Mouse (Mus musculus) heart, embryonic 12.5 days (tissue): ENCODE results near the gene Tspyl4. TPM values are rescaled to one million over a fixed set of nuclear protein-coding genes. Genes with fewer than 3 reads are reported as not detected.
"Not testable (repeated sequence)": the region's sequence is repeated elsewhere in the genome, so short reads cannot be mapped to it uniquely, and the experiment has no call there.

Experiments used
- ATAC-seq: fragments of 200-750 bp; cut with Nextera tagmentation; 2 replicates; pipeline ENCODE4 v1.8.0; 2017; ENCODE audit warnings: moderate TSS enrichment, moderate library complexity; ENCODE audit not compliant: insufficient number of reproducible peaks, low FRiP score
- H3K27ac ChIP-seq: fragments of 300-500 bp; sonication (generic); 2 replicates; pipeline ENCODE4 v1.5.1; 2016; ENCODE audit warnings: mild to moderate bottlenecking, moderate library complexity; ENCODE audit not compliant: poor library complexity, severe bottlenecking
- H3K27me3 ChIP-seq: fragments of 300-500 bp; sonication (generic); replicated peaks from 2 replicates; pipeline ENCODE4 v1.6.1; 2016; ENCODE audit warnings: mild to moderate bottlenecking, moderate library complexity
- H3K36me3 ChIP-seq: fragments of 300-500 bp; sonication (generic); 2 replicates; pipeline ENCODE4 v1.6.1; 2016; ENCODE audit warnings: mild to moderate bottlenecking, moderate library complexity
- H3K4me1 ChIP-seq: fragments of 300-500 bp; sonication (generic); replicated peaks from 2 replicates; pipeline ENCODE4 v1.6.1; 2016; ENCODE audit warnings: mild to moderate bottlenecking
- H3K4me2 ChIP-seq: fragments of 300-500 bp; sonication (generic); 2 replicates; pipeline ENCODE4 v1.6.1; 2016; ENCODE audit warnings: mild to moderate bottlenecking, moderate library complexity
- H3K4me3 ChIP-seq: fragments of 300-500 bp; sonication (generic); 2 replicates; pipeline ENCODE4 v1.5.1; 2016; ENCODE audit warnings: mild to moderate bottlenecking
- H3K9ac ChIP-seq: fragments of 300-500 bp; sonication (generic); 2 replicates; pipeline ENCODE4 v1.6.1; 2016; ENCODE audit warnings: mild to moderate bottlenecking, moderate library complexity
- H3K9me3 ChIP-seq: fragments of 300-500 bp; sonication (generic); replicated peaks from 2 replicates; pipeline ENCODE4 v1.6.1; 2016; ENCODE audit warnings: mild to moderate bottlenecking, moderate library complexity
- WGBS: fragments of 180-500 bp; shearing (Covaris S2); methylation state at CpG from one replicate; pipeline ENCODE4 v1.1.7; 2016; 5-methylcytosine and 5-hydroxymethylcytosine counted together
- polyA plus RNA-seq: library from polyadenylated mRNA; unstranded; fragments of >200 nt; fragmentation: Nextera tagmentation; extraction: Ambion mirVana; gene quantifications from 2 replicates; pipeline ENCODE4 v1.2.1, GENCODE M21; 2016

Gene Tspyl4
- polyA plus RNA-seq: 25.6 and 27.5 TPM in 2 replicates

- WGBS: under 1% methylated on average over 38 of the region's 38 CpGs
- Histone ChIP-seq H3K36me3 (no peaks in the 10 kb centered on the region), H3K9ac (peak within 1 kb of the TSS; percentile 84), H3K4me1 (peaks cover 37% of the 10 kb centered on the region), H3K27me3 (no peaks in the 10 kb centered on the region), H3K27ac (peak within 1 kb of the TSS; percentile 79), H3K9me3 (no peaks in the 10 kb centered on the region), H3K4me2 (peak within 1 kb of the TSS; percentile 96), H3K4me3 (peak within 1 kb of the TSS; percentile 88)
- ATAC-seq: peak; percentile 95
Measured at GRCm38 (mm10) chr10:34297299-34297979, at the start of gene Tspyl4. Gene Tspyl4 (plus strand): TSS chr10:34297442.

DNA sequence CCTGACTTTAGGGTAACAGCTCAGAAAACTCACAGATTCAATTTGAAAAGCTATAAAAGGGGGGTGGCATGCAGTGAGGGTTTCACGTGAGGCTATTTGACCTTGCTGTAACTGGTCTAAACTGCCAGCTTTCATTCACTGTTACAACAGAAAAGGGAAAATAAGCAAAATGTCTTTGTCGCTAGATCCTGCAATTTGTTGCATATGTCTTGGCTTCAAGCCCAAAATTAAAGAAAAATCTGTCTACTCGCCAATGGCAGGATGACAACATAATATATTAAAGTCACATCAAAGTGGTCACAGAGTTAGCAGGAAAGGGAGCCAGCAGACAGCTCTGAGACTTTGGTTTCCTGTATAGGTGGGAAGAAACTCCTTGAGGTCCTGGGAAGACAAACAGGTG lies 49.5 kb upstream of the Tspyl4 start:
- Histone ChIP-seq H3K27ac (no peak overlapping the region), H3K9ac (no peak overlapping the region), H3K4me3 (no peak overlapping the region), H3K36me3 (no peaks in the 10 kb centered on the region), H3K9me3 (no peaks in the 10 kb centered on the region), H3K27me3 (no peaks in the 10 kb centered on the region), H3K4me2 (no peak overlapping the region), H3K4me1 (no peaks in the 10 kb centered on the region)
- WGBS: 63% methylated on average over 3 of the region's 3 CpGs
- no peak for ATAC-seq

DNA sequence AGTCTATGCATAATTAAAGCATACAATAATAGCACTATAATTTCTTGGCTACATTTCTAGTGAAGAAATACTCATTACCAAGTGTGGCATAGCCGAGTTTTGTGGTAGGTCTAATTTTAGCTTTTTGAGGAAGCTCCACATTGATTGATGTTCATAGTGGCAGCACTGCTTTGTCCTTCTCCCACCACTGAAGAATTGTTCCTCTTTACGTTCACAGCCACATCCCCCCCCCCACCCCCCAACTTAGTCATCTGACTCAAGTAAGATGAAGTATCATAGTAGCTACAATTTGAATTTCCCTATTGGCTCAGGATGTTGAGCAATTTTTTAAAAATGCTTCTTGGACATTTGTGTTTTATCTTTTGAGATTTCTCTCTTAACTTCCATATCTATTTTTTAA lies 47.6 kb upstream of the Tspyl4 start:
- Histone ChIP-seq H3K27ac (no peak overlapping the region), H3K4me2 (no peak overlapping the region), H3K9ac (no peak overlapping the region), H3K4me3 (no peak overlapping the region), H3K9me3 (no peaks in the 10 kb centered on the region), H3K36me3 (no peaks in the 10 kb centered on the region), H3K27me3 (no peaks in the 10 kb centered on the region), H3K4me1 (no peaks in the 10 kb centered on the region)
- no peak for ATAC-seq
- WGBS: 51% methylated on average over 2 of the region's 2 CpGs

GRCm38 (mm10) chr10:34252833-34253232 lies 44.4 kb upstream of the Tspyl4 start:
- 86% methylated on average over 9 of the region's 9 CpGs for WGBS
- not testable (repeated sequence) for H3K4me1 ChIP-seq, ATAC-seq, H3K9ac ChIP-seq, H3K4me3 ChIP-seq, H3K4me2 ChIP-seq, H3K9me3 ChIP-seq, H3K36me3 ChIP-seq, H3K27ac ChIP-seq, H3K27me3 ChIP-seq

GRCm38 (mm10) chr10:34265106-34265505 lies 32.1 kb upstream of the Tspyl4 start:
- no peak for ATAC-seq
- WGBS: 84% methylated on average over 4 of the region's 4 CpGs

GRCm38 (mm10) chr10:34267312-34268070 lies 29.8 kb upstream of the Tspyl4 start:
- no peaks in the 10 kb centered on the region for H3K27me3 ChIP-seq
- WGBS: 63% methylated on average over 5 of the region's 5 CpGs
- no peak for ATAC-seq
- 0 out of 2 replicates have a peak, but pooled peaks cover 3% of the 10 kb centered on the region for H3K4me1 ChIP-seq
- no peak overlapping the region for H3K4me3 ChIP-seq
- no peaks in the 10 kb centered on the region for H3K9me3 ChIP-seq
- H3K4me2 ChIP-seq: no peak overlapping the region
- H3K27ac ChIP-seq: no peak overlapping the region
- H3K36me3 ChIP-seq: no peaks in the 10 kb centered on the region
- no peak overlapping the region for H3K9ac ChIP-seq

More at GRCm38 (mm10) chr10:34265106-34265505, 32.1 kb upstream of the Tspyl4 start:
- no peaks in the 10 kb centered on the region for H3K36me3 ChIP-seq
- no peak overlapping the region for H3K27ac ChIP-seq
- H3K4me2 ChIP-seq: no peak overlapping the region
- H3K27me3 ChIP-seq: no peaks in the 10 kb centered on the region
- H3K4me3 ChIP-seq: no peak overlapping the region
- H3K9ac ChIP-seq: no peak overlapping the region
- H3K4me1 ChIP-seq: no peaks in the 10 kb centered on the region
- no peaks in the 10 kb centered on the region for H3K9me3 ChIP-seq

- Histone ChIP-seq H3K27me3 (no peaks in the 10 kb centered on the region), H3K4me3 (no peak overlapping the region), H3K9ac (no peak overlapping the region), H3K27ac (peak overlapping the region; percentile 48; the same call in 1 of the 2 replicates), H3K36me3 (no peaks in the 10 kb centered on the region), H3K9me3 (no peaks in the 10 kb centered on the region), H3K4me1 (0 out of 2 replicates have a peak, but pooled peaks cover 3% of the 10 kb centered on the region), H3K4me2 (no peak overlapping the region)
- ATAC-seq: peak; percentile 57
- 42% methylated on average over 7 of the region's 7 CpGs for WGBS
Measured at GRCm38 (mm10) chr10:34271681-34272080, 25.6 kb upstream of the Tspyl4 start.

DNA sequence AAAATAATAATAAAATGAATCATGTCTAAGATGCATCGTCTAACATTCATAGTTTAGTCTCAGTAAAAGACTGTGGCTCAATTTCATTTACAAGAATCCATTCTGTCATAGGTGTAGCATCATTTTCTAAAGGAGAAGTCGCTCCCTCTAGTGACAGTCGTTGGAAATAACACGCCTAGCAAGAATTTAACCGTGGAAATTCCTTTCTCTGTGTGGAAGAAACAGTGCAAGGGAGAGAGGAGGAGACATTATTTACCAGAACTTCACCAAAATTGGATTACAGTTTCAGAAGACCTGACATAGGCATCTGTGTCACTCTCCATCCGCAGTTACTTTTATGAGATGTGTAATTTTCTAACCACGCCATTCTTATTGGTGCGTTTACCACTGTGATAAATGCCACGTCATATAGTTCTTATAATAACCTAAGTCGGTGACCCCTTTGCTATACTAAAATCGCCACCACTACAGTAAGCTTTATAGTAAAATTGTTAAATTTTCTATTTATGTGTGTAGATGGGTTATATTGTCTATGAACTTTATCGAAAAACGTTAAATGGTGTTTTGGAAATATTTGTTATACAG lies 16.6 kb upstream of the Tspyl4 start:
- Histone ChIP-seq H3K27me3 (0 out of 2 replicates have a peak, but pooled peaks cover 3% of the 10 kb centered on the region), H3K27ac (no peak overlapping the region), H3K9ac (no peak overlapping the region), H3K9me3 (no peaks in the 10 kb centered on the region), H3K4me3 (0 out of 2 replicates have a peak overlapping the region, but pooled peaks have one; percentile 17), H3K4me1 (peaks cover 13% of the 10 kb centered on the region), H3K4me2 (peak overlapping the region; percentile 55), H3K36me3 (no peaks in the 10 kb centered on the region)
- ATAC-seq: no peak
- WGBS: 29% methylated on average over 13 of the region's 13 CpGs

DNA sequence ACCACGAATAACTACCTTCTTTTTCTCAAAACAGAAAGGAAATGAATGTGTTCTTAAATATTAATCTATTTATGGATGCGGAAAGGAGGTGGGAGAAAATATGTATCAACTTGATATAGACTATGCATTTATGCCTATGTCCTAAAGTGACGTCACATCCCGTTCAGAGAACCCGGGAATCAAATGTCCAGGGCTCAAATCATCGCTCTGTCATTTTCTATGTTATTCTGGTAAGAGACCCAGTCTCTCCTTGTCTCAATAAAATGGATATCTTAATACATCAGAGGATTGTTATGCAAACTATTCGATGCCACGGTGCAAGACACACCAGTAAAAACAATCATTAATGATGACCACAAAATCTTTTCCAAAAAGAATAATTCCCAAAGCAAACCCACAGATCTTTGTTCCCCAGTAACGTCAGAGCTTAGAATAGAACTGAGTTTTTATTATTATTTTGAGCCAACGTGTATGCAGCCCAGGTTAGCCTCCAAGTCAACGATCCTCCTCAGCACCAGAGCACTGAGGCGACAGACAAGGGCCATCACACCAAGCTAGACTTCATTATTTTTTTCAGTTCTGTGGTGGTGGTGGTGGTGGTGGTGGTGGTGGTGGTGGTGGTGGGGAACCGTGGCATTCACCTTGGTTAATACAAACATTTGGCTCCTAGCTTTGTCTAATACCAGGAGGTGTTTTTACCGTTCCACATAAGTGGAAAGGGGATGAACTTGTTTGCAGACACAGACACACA lies 15.9 kb upstream of the Tspyl4 start:
- Histone ChIP-seq H3K36me3 (0 out of 2 replicates have a peak, but pooled peaks cover 3% of the 10 kb centered on the region), H3K4me2 (peak overlapping the region; percentile 94), H3K27me3 (0 out of 2 replicates have a peak, but pooled peaks cover 3% of the 10 kb centered on the region), H3K9me3 (no peaks in the 10 kb centered on the region), H3K4me3 (peak overlapping the region; percentile 99), H3K9ac (peak overlapping the region; percentile 72), H3K27ac (peak overlapping the region; percentile 83), H3K4me1 (peaks cover 13% of the 10 kb centered on the region)
- peak; percentile 47 for ATAC-seq
- 16% methylated on average over 14 of the region's 14 CpGs for WGBS

- peak; percentile 98 for ATAC-seq
- H3K27ac ChIP-seq: peak within 1 kb of the TSS; percentile 86
- H3K4me3 ChIP-seq: peak within 1 kb of the TSS; percentile 99
- peaks cover 13% of the 10 kb centered on the region for H3K4me1 ChIP-seq
- H3K36me3 ChIP-seq: peaks cover 3% of the 10 kb centered on the region; the same call in 1 of the 2 replicates
- H3K27me3 ChIP-seq: 0 out of 2 replicates have a peak, but pooled peaks cover 3% of the 10 kb centered on the region
- H3K4me2 ChIP-seq: peak within 1 kb of the TSS; percentile 94
- WGBS: under 1% methylated on average over 38 of the region's 38 CpGs
- H3K9me3 ChIP-seq: no peaks in the 10 kb centered on the region
- H3K9ac ChIP-seq: peak within 1 kb of the TSS; percentile 97
Measured at GRCm38 (mm10) chr10:34281962-34282388, 15.3 kb upstream of the Tspyl4 start, which contains the start of gene Tspyl1. Gene Tspyl1 (plus strand): TSS chr10:34282190.
